27 mouse cellular contexts compared by ENCODE assay signal in genomic region chr2:147772579-147772978, GRCm38 (mm10).
"Had no signal": no experiment of that assay in that cellular context is flagged by ENCODE, and none has a peak within 500 bp of the region (broad histone marks: within the 10 kb centered on the region; RNA-seq: fewer than 3 reads in every experiment).

No protein-coding gene starts in this region.

- H3K4me3 ChIP-seq: heart, embryonic 10.5 days; heart, embryonic 12.5 days; hindbrain, embryonic 10.5 days; hindbrain, embryonic 12.5 days; intestine, embryonic 15.5 days; layer of hippocampus, adult 2 months; left cerebral cortex, adult 2 months; limb, embryonic 10.5 days; limb, embryonic 12.5 days; liver, embryonic 13.5 days; liver, embryonic 15.5 days had no signal

- H3K9me3 ChIP-seq: heart, embryonic 10.5 days; heart, embryonic 12.5 days; hindbrain, embryonic 10.5 days; intestine, embryonic 15.5 days; limb, embryonic 10.5 days; limb, embryonic 12.5 days; liver, embryonic 13.5 days; liver, embryonic 15.5 days had no signal

- H3K27me3 ChIP-seq: heart, embryonic 12.5 days; hindbrain, embryonic 12.5 days; intestine, embryonic 15.5 days; limb, embryonic 12.5 days; liver, embryonic 13.5 days; liver, embryonic 15.5 days had no signal

- H3K36me3 ChIP-seq: heart, embryonic 10.5 days; heart, embryonic 12.5 days; hindbrain, embryonic 10.5 days; hindbrain, embryonic 12.5 days; intestine, embryonic 15.5 days; limb, embryonic 10.5 days; limb, embryonic 12.5 days; liver, embryonic 13.5 days; liver, embryonic 15.5 days had no signal

- DNase-seq: gastrocnemius, postnatal 14 days; gastrocnemius, postnatal 36 days; heart, adult 18-20 months; heart, postnatal 10 days; heart, postnatal 4 days; kidney, adult 18-20 months; kidney, adult 8-10 months; kidney, postnatal 10 days; kidney, postnatal 25 days; kidney, postnatal 4 days; liver; liver, embryonic 13.5 days had no signal

- H3K27ac ChIP-seq: heart, embryonic 10.5 days; hindbrain, embryonic 10.5 days; hindbrain, embryonic 12.5 days; hindbrain, embryonic 14.5 days; intestine, embryonic 15.5 days; layer of hippocampus, adult 2 months; left cerebral cortex, adult 2 months; limb, embryonic 10.5 days; limb, embryonic 12.5 days; liver, embryonic 13.5 days; liver, embryonic 15.5 days had no signal

- H3K9ac ChIP-seq: heart, embryonic 12.5 days; hindbrain, embryonic 12.5 days; hindbrain, embryonic 14.5 days; intestine, embryonic 15.5 days; limb, embryonic 12.5 days; liver, embryonic 13.5 days; liver, embryonic 15.5 days had no signal

- ATAC-seq: hindbrain, embryonic 16.5 days; inflammation-experienced regulatory T-cells, adult 6 months; intestine, embryonic 15.5 days; intestine, postnatal 0 days had no signal

- H3K4me1 ChIP-seq: heart, embryonic 10.5 days; heart, embryonic 12.5 days; hindbrain, embryonic 10.5 days; hindbrain, embryonic 12.5 days; intestine, embryonic 15.5 days; limb, embryonic 10.5 days; limb, embryonic 12.5 days; liver, embryonic 13.5 days; liver, embryonic 15.5 days had no signal

- H3K4me2 ChIP-seq: heart, embryonic 12.5 days; hindbrain, embryonic 12.5 days; hindbrain, embryonic 14.5 days; intestine, embryonic 15.5 days; limb, embryonic 12.5 days; liver, embryonic 11.5 days; liver, embryonic 13.5 days; liver, embryonic 15.5 days had no signal
